Mouse (Mus musculus): Measurements from ENCODE around the gene Mus81. TPM values are rescaled to one million over a fixed set of nuclear protein-coding genes. Genes with fewer than 3 reads are reported as not detected.

Gene Mus81
- 42.5 and 43.7 TPM in 2 replicates for polyA plus RNA-seq (2015; fragmentation: Nextera tagmentation; extraction: Ambion mirVana)

DNA sequence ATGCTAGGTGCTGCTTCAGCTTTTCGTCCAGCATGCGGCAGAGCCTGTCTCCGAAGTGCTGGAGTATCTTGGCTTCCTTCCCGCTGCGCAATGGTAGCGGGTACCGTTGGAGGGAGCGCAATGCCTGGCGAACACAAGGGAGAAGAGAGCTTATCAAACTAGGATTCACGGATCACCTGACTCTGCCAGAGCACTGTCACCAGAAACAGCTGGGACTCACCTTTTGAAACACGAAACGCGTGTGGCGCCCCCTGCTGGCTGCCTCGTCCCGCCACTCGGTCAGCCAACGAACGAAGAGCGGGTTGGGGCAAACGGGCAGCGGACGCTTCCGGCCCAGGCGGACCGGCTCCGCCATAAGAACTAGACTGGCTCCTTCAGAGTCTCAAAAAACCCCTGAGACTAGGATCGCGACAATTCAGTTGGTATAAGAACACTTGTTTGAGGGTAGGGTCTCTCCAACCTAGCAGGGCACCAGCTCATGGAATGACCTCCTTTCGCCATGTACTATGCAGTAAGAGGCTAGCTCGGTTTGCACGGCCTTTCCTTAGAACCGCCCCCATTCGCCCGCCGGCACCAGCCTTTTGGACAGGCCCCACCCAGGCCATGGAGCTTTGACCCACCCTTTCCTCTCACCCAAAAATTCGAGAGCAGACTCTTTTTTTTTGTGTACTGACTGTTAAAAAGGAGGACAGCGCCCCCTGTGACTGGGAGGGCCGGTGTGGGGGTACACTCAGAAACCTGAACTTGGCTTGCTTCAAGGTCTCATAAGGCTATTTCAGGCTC, at the start of gene Mus81:
Mus81 (minus strand) TSS at position 635 of the 783 bp plus-strand sequence.
- peak; percentile 64 for ATAC-seq (ENCODE audit: insufficient number of reproducible peaks, insufficient read depth, low FRiP score, low TSS enrichment, low read depth)
- WGBS: under 1% methylated on average over 39 of the region's 39 CpGs

DNA sequence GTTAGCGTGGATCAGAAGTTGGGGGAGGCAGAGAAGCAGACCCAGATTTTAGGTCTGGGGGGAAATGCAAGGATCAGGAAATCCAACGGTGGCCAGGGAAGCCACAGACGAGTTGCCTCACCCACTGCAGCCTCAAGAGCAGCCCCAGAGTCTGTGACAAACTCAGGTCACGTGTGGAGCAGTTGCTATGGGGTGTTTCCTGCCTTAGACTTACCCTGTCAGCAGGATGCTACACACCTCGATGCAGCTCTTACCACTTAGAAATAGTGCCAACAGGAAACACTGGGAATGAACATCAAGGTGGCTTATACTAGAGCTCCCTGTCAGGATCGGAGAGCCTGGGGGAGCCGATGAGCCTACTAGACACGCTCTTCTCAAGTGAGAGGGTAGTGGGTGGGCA, 44.3 kb upstream of the Mus81 start:
- Histone ChIP-seq H3K4me2 (no peak overlapping the region), H3K4me3 (no peak overlapping the region), H3K27ac (no peak overlapping the region), H3K36me3 (no peaks in the 10 kb centered on the region), H3K9ac (no peak overlapping the region), H3K9me3 (no peaks in the 10 kb centered on the region), H3K4me1 (peaks cover 10% of the 10 kb centered on the region), H3K27me3 (peaks cover 3% of the 10 kb centered on the region)
- ATAC-seq (ENCODE audit: insufficient number of reproducible peaks, insufficient read depth, low FRiP score, low TSS enrichment, low read depth): no peak
- WGBS: 63% methylated on average over 8 of the region's 8 CpGs

More for the DNA sequence above, at the start of gene Mus81:
- peak within 1 kb of the TSS; percentile 76 for H3K9ac ChIP-seq
- no peaks in the 10 kb centered on the region for H3K9me3 ChIP-seq
- no peaks in the 10 kb centered on the region for H3K27me3 ChIP-seq
- peak within 1 kb of the TSS; percentile 83 for H3K4me2 ChIP-seq
- H3K4me3 ChIP-seq: peak within 1 kb of the TSS; percentile 56
- H3K4me1 ChIP-seq: peaks cover 38% of the 10 kb centered on the region
- peak within 1 kb of the TSS; percentile 99 for H3K27ac ChIP-seq
- peaks cover 43% of the 10 kb centered on the region for H3K36me3 ChIP-seq

DNA sequence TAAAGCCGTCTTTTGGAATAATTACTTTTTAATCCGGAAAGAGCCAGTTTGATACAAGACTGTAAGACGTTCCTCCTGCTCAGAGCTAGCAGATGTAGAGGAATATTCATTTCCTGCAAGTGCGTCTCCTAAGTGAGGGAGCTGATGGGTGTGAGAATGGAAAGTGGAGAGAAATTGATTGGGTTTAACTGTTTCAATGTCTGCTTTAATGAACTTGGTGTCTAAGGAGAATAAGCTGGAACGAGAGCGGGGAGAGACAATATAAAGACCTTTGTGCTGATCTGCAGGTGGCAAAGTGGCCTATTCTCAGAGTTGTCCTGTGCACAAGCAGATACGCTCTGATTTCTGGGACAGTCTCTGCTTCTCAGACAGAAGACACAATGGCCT, 41.9 kb upstream of the Mus81 start:
- no peaks in the 10 kb centered on the region for H3K36me3 ChIP-seq
- H3K9me3 ChIP-seq: no peaks in the 10 kb centered on the region
- peaks cover 3% of the 10 kb centered on the region for H3K27me3 ChIP-seq
- H3K9ac ChIP-seq: no peak overlapping the region
- no peak for ATAC-seq (ENCODE audit: insufficient number of reproducible peaks, insufficient read depth, low FRiP score, low TSS enrichment, low read depth)
- WGBS: 51% methylated on average over 7 of the region's 7 CpGs
- peaks cover 10% of the 10 kb centered on the region for H3K4me1 ChIP-seq
- no peak overlapping the region for H3K4me3 ChIP-seq
- H3K27ac ChIP-seq: peak overlapping the region; percentile 23; the same call in 1 of the 2 replicates
- H3K4me2 ChIP-seq: peak overlapping the region; percentile 58; the same call in 1 of the 2 replicates

DNA sequence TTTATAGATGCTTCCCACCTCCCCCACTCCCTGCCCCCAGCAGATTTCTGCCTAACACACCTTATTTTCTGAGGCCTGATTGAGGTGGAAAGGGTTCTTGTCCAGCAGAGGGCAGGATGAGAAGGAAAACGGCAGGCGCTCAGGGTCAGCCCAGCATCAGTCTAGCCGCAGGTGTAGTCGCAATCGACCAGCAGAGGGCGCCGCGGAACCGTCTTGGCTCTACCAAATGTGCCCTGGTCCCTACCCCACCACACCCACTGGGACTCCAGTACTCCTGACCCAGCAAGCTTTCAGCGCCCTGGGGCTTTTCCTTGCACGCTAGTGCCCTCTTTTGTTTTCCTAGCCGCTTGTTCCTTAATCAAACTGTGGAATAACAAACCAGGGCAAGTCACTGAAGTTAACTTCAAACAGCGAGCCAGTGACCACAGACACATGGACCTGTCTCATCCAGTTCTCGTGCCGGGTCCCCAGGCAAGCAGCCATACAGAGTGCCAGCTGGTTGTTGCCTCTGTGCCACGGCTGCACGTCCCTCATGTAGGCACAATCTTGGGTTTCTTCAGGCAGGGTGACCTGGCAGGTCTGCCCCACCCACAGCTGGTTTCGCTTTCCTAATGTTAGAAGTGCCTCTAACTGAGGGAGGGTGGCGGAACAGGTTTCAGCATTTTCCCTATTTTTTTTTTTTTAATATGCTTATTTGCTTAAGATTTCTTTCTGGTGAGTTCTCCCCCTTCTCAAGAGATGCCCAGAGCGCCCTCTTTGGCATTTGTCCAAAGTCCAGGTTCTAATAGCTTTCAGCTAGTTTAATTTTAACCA, 41.3 kb upstream of the Mus81 start:
- Histone ChIP-seq H3K9ac (0 out of 2 replicates have a peak overlapping the region, but pooled peaks have one; percentile 21), H3K4me3 (peak overlapping the region; percentile 27)
- peak; percentile 91 for ATAC-seq (ENCODE audit: insufficient number of reproducible peaks, insufficient read depth, low FRiP score, low TSS enrichment, low read depth)

DNA sequence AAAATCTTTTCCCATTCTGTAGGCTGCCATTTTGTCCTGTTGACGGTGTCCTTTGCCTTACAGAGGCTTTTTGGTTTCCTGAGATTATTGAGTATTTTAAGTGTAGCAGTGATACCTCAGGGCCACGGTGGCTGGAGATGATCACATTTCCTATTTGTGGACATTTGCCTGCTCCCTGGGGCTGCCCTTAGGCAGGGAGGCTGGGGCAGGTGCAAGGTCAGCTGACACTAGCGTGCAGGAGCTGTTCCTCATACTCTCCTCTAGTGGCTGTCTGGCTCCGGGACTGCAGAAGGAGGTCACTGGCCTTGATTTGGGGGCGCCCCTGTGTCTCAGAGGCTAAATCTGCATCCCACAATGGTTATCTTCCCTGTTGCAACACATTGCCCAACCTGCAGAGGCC, 37.0 kb upstream of the Mus81 start:
- ATAC-seq (ENCODE audit: insufficient number of reproducible peaks, insufficient read depth, low FRiP score, low TSS enrichment, low read depth): no peak
- WGBS: 61% methylated on average over 5 of the region's 5 CpGs
- Histone ChIP-seq H3K4me2 (no peak overlapping the region), H3K27me3 (no peaks in the 10 kb centered on the region; the same call in 1 of the 2 replicates), H3K4me3 (no peak overlapping the region), H3K36me3 (no peaks in the 10 kb centered on the region), H3K27ac (no peak overlapping the region), H3K9ac (no peak overlapping the region), H3K4me1 (peaks cover 10% of the 10 kb centered on the region), H3K9me3 (no peaks in the 10 kb centered on the region)

More for the DNA sequence above, 41.3 kb upstream of the Mus81 start:
- peak overlapping the region; percentile 58 for H3K4me2 ChIP-seq
- no peaks in the 10 kb centered on the region for H3K36me3 ChIP-seq
- H3K27ac ChIP-seq: peak overlapping the region; percentile 71
- H3K27me3 ChIP-seq: peaks cover 3% of the 10 kb centered on the region
- H3K9me3 ChIP-seq: no peaks in the 10 kb centered on the region
- 8% methylated on average over 20 of the region's 20 CpGs for WGBS
- peaks cover 10% of the 10 kb centered on the region for H3K4me1 ChIP-seq

DNA sequence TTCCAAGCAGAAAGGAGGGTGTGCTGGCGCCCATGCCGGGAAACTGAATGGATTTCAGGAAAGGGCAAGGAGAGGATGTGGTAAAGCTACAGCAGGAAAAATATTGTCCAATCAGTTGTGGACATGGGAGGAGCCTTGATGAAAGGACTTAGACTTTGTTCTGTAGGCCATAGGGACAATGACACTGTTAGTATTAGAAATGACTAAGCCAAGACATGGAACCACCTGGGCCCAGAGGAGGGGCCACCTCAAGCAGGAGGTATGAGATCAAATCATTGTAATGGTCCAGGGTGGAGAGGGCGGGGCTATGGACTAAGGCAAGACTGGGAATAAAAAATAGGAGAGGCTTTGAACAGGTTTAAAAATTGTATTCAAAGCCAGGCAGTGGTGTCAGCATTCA, 30.5 kb upstream of the Mus81 start:
- WGBS: 83% methylated on average over 3 of the region's 3 CpGs
- Histone ChIP-seq H3K27me3 (no peaks in the 10 kb centered on the region), H3K27ac (no peak overlapping the region), H3K36me3 (no peaks in the 10 kb centered on the region), H3K9me3 (no peaks in the 10 kb centered on the region), H3K4me2 (no peak overlapping the region), H3K4me3 (no peak overlapping the region), H3K4me1 (no peaks in the 10 kb centered on the region), H3K9ac (no peak overlapping the region)
- no peak for ATAC-seq (ENCODE audit: insufficient number of reproducible peaks, insufficient read depth, low FRiP score, low TSS enrichment, low read depth)

DNA sequence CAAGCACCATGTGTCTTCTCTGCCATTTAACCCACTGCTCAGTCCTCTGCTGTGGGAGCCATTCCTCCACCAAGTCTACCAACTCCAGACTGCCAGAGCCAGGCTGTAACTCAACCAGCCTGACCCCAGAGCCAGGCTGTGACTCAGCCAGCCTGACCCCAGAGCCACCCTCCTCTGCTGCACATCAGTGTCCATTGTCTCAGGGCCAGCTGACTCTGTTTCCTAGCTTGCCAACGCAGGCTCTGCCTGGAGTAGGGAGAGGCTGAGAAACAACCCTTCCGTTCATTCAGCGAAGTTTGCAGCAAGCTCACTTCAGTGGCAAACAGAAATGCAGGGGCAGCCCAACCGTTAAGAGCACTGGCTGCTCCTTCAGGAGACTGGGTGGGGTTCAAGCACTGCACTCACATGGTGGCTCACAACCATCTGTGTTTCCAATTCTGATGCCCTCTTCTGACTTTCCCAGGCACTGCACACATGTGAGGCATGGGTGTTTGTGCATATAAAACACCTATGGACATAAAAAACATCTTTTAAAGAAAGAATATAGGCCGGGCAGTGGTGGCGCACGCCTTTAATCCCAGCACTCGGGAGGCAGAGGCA, 28.8 kb upstream of the Mus81 start:
- no peak for ATAC-seq (ENCODE audit: insufficient number of reproducible peaks, insufficient read depth, low FRiP score, low TSS enrichment, low read depth)
- no peak overlapping the region for H3K4me3 ChIP-seq
- no peaks in the 10 kb centered on the region for H3K9me3 ChIP-seq
- no peak overlapping the region for H3K9ac ChIP-seq
- H3K36me3 ChIP-seq: no peaks in the 10 kb centered on the region
- 79% methylated on average over 8 of the region's 8 CpGs for WGBS
- no peaks in the 10 kb centered on the region for H3K27me3 ChIP-seq
- H3K4me2 ChIP-seq: no peak overlapping the region
- H3K27ac ChIP-seq: no peak overlapping the region
- peaks cover 2% of the 10 kb centered on the region; the same call in 1 of the 2 replicates for H3K4me1 ChIP-seq

DNA sequence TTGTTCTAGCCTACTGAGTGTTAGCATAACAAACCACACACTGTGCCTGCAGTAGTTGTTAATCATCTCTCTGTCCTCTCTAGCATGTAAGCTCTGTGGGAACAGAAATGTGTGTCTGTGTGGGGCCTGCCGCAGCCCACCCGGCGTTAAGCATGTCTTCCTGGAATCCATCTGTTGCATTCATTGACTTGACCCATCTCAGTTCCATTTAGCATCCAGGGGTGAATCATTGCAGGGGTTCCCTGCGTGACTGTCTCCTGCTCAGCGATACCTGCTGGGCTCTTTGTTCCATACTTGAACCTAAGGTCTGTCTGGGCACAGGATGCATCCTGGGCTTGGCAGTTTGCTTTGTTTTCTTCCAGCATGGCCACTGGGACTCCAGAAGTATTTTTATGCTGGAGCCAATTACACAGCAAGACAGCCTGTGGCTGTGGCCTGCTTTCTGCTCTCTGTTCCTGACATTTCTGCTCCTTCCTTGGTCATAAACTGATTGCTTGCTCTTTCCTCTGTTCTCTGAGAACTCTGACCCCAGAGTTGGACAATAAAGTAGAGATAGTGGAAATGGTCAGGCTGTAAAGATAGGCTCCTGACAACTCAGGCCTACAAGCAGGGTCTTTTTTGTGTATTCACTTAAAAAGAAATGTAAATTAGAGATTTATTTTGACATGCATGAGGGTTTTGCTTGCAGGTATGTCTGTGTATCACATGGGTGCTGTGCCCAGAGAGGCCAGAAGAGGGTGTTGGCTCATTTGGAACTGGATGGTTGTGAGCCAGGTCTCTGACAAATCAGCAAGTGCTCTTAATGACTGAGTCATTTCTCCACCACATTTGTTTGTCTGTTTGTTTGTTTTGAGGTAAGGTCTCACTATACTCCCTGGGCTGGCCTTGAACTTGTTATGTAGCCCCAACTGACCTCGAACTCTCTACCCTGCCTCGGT, 27.9 kb upstream of the Mus81 start:
- peaks cover 7% of the 10 kb centered on the region for H3K4me1 ChIP-seq
- no peaks in the 10 kb centered on the region for H3K9me3 ChIP-seq
- H3K4me3 ChIP-seq: no peak overlapping the region
- no peak overlapping the region for H3K9ac ChIP-seq
- WGBS: 83% methylated on average over 7 of the region's 7 CpGs
- H3K27ac ChIP-seq: no peak overlapping the region
- no peak for ATAC-seq (ENCODE audit: insufficient number of reproducible peaks, insufficient read depth, low FRiP score, low TSS enrichment, low read depth)
- H3K4me2 ChIP-seq: no peak overlapping the region
- no peaks in the 10 kb centered on the region for H3K27me3 ChIP-seq
- H3K36me3 ChIP-seq: no peaks in the 10 kb centered on the region

DNA sequence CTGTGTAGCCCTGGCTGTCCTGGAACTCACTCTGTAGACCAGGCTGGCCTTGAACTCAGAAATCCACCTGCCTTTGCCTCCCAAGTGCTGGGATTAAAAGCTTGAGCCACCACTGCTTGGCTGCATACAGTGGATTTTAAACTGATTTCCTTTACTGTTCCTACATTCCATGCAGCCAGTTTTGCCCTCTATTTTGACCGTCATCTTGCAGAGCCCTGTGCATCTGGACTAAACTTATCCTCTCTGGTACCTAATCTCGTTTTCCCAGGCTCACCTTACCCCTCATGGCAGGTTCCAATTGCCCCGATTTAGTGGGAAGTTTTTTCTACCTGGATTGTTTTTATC, 24.8 kb upstream of the Mus81 start:
- 84% methylated on average over 3 of the region's 3 CpGs for WGBS
- no peak for ATAC-seq (ENCODE audit: insufficient number of reproducible peaks, insufficient read depth, low FRiP score, low TSS enrichment, low read depth)
- no peaks in the 10 kb centered on the region for H3K36me3 ChIP-seq

DNA sequence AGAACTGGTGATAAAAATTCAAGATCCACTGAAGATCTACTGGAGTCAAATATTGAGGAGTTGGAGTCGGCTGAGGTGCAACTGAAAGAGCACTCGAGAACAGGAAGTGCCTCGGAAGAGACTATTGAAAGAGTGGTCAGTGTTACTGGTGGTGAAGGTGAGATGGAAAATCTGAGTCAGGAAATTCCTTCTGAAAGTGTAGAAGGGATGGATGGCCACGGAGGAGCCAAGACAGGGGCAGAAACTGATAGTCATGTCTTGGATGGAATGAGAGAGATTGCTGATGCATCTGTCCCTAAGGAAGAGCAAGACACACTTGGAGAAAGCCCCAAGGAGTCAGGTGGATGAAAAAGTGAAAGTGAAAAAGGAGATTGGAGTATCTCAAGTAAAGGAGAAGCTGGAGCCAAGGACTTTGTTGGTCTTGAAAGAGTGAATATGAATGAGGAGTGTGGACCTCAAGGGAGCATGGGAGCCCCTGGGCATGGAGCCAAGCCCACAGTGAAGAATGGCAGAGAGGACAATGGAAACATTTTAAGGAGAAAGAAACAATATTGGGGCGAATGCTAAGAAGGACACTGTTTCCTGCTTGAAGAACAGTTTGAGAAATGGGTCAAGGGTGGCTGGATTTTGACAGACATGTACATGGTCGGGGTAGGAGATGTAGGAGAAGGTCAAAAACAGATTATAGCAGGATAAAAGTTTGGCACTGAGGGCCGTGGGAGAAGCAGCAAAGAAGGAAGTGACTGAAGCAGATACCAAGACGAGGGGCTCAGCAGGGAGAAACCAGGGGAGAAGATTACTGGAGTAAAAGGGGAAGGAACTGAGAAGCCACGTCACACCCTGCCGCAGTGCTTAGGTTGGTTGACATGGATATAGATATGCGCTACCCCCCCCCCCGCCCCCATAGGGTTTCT, 24.1 kb upstream of the Mus81 start:
- Histone ChIP-seq H3K9me3 (no peaks in the 10 kb centered on the region), H3K27ac (no peak overlapping the region), H3K4me3 (no peak overlapping the region), H3K36me3 (no peaks in the 10 kb centered on the region), H3K27me3 (no peaks in the 10 kb centered on the region), H3K4me2 (no peak overlapping the region), H3K4me1 (peaks cover 19% of the 10 kb centered on the region), H3K9ac (no peak overlapping the region)
- 85% methylated on average over 12 of the region's 12 CpGs for WGBS
- ATAC-seq (ENCODE audit: insufficient number of reproducible peaks, insufficient read depth, low FRiP score, low TSS enrichment, low read depth): no peak

More for the DNA sequence above, 24.8 kb upstream of the Mus81 start:
- Histone ChIP-seq H3K4me3 (no peak overlapping the region), H3K27me3 (no peaks in the 10 kb centered on the region), H3K9ac (no peak overlapping the region), H3K27ac (no peak overlapping the region), H3K4me2 (no peak overlapping the region), H3K9me3 (no peaks in the 10 kb centered on the region), H3K4me1 (peaks cover 19% of the 10 kb centered on the region)

All from embryonic facial prominence, embryonic 13.5 days (tissue).